Mouse (Mus musculus) CH12.LX (cell line): Measurements from ENCODE around the gene Hbq1b. TPM values are rescaled to one million over a fixed set of nuclear protein-coding genes. Genes with fewer than 3 reads are reported as not detected.

Source experiments
- DNase-seq: peaks from one replicate; pipeline ENCODE4 v3.0.0-alpha.2; 2013; ENCODE audit errors: extremely low read depth
- H3K27ac ChIP-seq: 2 replicates; pipeline ENCODE4 v1.5.1; 2012; ENCODE audit warnings: low read depth, mild to moderate bottlenecking, control low read depth, moderate library complexity; ENCODE audit not compliant: insufficient read depth
- H3K27me3 ChIP-seq: replicated peaks from 2 replicates; pipeline ENCODE3; 2012; ENCODE audit warnings: inconsistent platforms
- H3K36me3 ChIP-seq, 2 experiments: replicated peaks in 1 of 2; 2 replicates each; pipeline versions ENCODE3 to v1.6.1; 2012; ENCODE audit warnings: inconsistent platforms in 1 of 2, low read length in 1 of 2, mild to moderate bottlenecking in 1 of 2, mixed read lengths in 1 of 2, moderate library complexity in 1 of 2; ENCODE audit not compliant: control insufficient read depth in 1 of 2, insufficient read depth in 1 of 2
- H3K4me1 ChIP-seq, 2 experiments: 2 replicates each; pipeline ENCODE4 v1.6.1; 2012; ENCODE audit warnings: inconsistent platforms in 1 of 2, moderate library complexity in 1 of 2; ENCODE audit not compliant: insufficient read depth in 2 of 2, control insufficient read depth in 1 of 2
- H3K4me2 ChIP-seq: 2 replicates; pipeline ENCODE4 v1.6.1; 2012; ENCODE audit warnings: low read depth, mild to moderate bottlenecking, control low read depth; ENCODE audit not compliant: poor library complexity, insufficient read depth, severe bottlenecking
- H3K4me3 ChIP-seq, 3 experiments: fragments of 150-350 bp in 1 of 3; sonication (generic) in 1 of 3; replicated peaks in 1 of 3; 2 replicates each; pipeline versions ENCODE3 to v1.5.1; 2011 to 2012; ENCODE audit warnings: low read depth in 2 of 3, low read length in 2 of 3, mild to moderate bottlenecking in 2 of 3, moderate library complexity in 2 of 3, control low read depth in 1 of 3, improper control_type of control experiment in 1 of 3, inconsistent platforms in 1 of 3, mixed read lengths in 1 of 3; ENCODE audit not compliant: poor library complexity in 1 of 3
- H3K79me2 ChIP-seq: replicated peaks from 2 replicates; pipeline ENCODE4 v1.6.1; 2012; ENCODE audit warnings: mild to moderate bottlenecking, moderate library complexity; ENCODE audit not compliant: control insufficient read depth, poor library complexity, insufficient read depth, severe bottlenecking; ENCODE audit errors: extremely low read depth
- H3K9ac ChIP-seq: 2 replicates; pipeline ENCODE4 v1.6.1; 2012; ENCODE audit warnings: low read depth, mild to moderate bottlenecking, control low read depth, moderate library complexity; ENCODE audit not compliant: insufficient read depth
- H3K9me3 ChIP-seq: replicated peaks from 2 replicates; pipeline ENCODE3; 2012; ENCODE audit warnings: low read length, inconsistent platforms, mixed read lengths
- BHLHE40 ChIP-seq: IDR thresholded peaks from 2 replicates; pipeline ENCODE4 v1.6.1; 2011; ENCODE audit warnings: mild to moderate bottlenecking, low read depth, low read length, improper control_type of control experiment
- CHD1 ChIP-seq: IDR thresholded peaks from 2 replicates; pipeline ENCODE4 v1.6.1; 2012; ENCODE audit warnings: low read depth, low read length, improper control_type of control experiment, inconsistent platforms
- E2F4 ChIP-seq: IDR thresholded peaks from 2 replicates; pipeline ENCODE4 v1.6.1; 2011; ENCODE audit warnings: low read depth, low read length, improper control_type of control experiment; ENCODE audit not compliant: insufficient replicate concordance
- EP300 ChIP-seq: IDR thresholded peaks from 2 replicates; pipeline ENCODE4 v1.6.1; 2011; ENCODE audit warnings: low read length, improper control_type of control experiment
- ETS1 ChIP-seq: conservative IDR thresholded peaks from 2 replicates; pipeline ENCODE4 v1.6.1; 2012; ENCODE audit warnings: low read depth, mild to moderate bottlenecking, inconsistent platforms, low read length, improper control_type of control experiment, moderate library complexity
- HCFC1 ChIP-seq: IDR thresholded peaks from 2 replicates; pipeline ENCODE4 v1.6.1; 2012; ENCODE audit warnings: low read depth, mild to moderate bottlenecking, inconsistent platforms, low read length, improper control_type of control experiment
- IRF4 ChIP-seq: IDR thresholded peaks from 2 replicates; pipeline ENCODE4 v1.6.1; 2014; ENCODE audit warnings: low read depth, mild to moderate bottlenecking, inconsistent platforms, low read length, improper control_type of control experiment
- JUND ChIP-seq: conservative IDR thresholded peaks from 2 replicates; pipeline ENCODE4 v1.6.1; 2011; ENCODE audit warnings: low read depth, low read length, improper control_type of control experiment
- KAT2A ChIP-seq: IDR thresholded peaks from 2 replicates; pipeline ENCODE4 v1.6.1; 2012; ENCODE audit warnings: low read length, improper control_type of control experiment, inconsistent platforms; ENCODE audit not compliant: insufficient replicate concordance
- MAX ChIP-seq: IDR thresholded peaks from 2 replicates; pipeline ENCODE4 v1.6.1; 2011; ENCODE audit warnings: low read length, improper control_type of control experiment
- MXI1 ChIP-seq: IDR thresholded peaks from 2 replicates; pipeline ENCODE4 v1.6.1; 2011; ENCODE audit warnings: mild to moderate bottlenecking, low read depth, low read length, improper control_type of control experiment
- NELFE ChIP-seq: IDR thresholded peaks from 2 replicates; pipeline ENCODE4 v1.6.1; 2011; ENCODE audit warnings: low read depth, low read length, improper control_type of control experiment
- NRF1 ChIP-seq: IDR thresholded peaks from 2 replicates; pipeline ENCODE4 v1.6.1; 2014; ENCODE audit warnings: low read depth, mild to moderate bottlenecking, inconsistent platforms, low read length, improper control_type of control experiment, moderate library complexity
- RAD21 ChIP-seq: IDR thresholded peaks from 2 replicates; pipeline ENCODE4 v1.6.1; 2011; ENCODE audit warnings: low read depth, mild to moderate bottlenecking, low read length, improper control_type of control experiment, moderate library complexity
- SIN3A ChIP-seq: IDR thresholded peaks from 2 replicates; pipeline ENCODE4 v1.6.1; 2012; ENCODE audit warnings: low read length, improper control_type of control experiment, inconsistent platforms
- TBP ChIP-seq: conservative IDR thresholded peaks from 2 replicates; pipeline ENCODE4 v1.6.1; 2011; ENCODE audit warnings: low read depth, low read length, improper control_type of control experiment
- TCF12 ChIP-seq: IDR thresholded peaks from 2 replicates; pipeline ENCODE4 v1.6.1; 2014; ENCODE audit warnings: low read depth, mild to moderate bottlenecking, inconsistent platforms, low read length, improper control_type of control experiment
- UBTF ChIP-seq: IDR thresholded peaks from 2 replicates; pipeline ENCODE4 v1.6.1; 2012; ENCODE audit warnings: low read depth, mild to moderate bottlenecking, inconsistent platforms, low read length, improper control_type of control experiment, moderate library complexity
- USF1 ChIP-seq: IDR thresholded peaks from 2 replicates; pipeline ENCODE4 v1.6.1; 2014; ENCODE audit warnings: low read depth, mild to moderate bottlenecking, inconsistent platforms, low read length, improper control_type of control experiment
- USF2 ChIP-seq: conservative IDR thresholded peaks from 2 replicates; pipeline ENCODE4 v1.6.1; 2011; ENCODE audit warnings: low read depth, low read length, improper control_type of control experiment
- ZKSCAN1 ChIP-seq: IDR thresholded peaks from 2 replicates; pipeline ENCODE4 v1.6.1; 2012; ENCODE audit warnings: low read depth, inconsistent platforms, low read length, improper control_type of control experiment, borderline replicate concordance
- ZNF384 ChIP-seq: IDR thresholded peaks from 2 replicates; pipeline ENCODE4 v1.6.1; 2012; ENCODE audit warnings: low read depth, low read length, improper control_type of control experiment, inconsistent platforms
- dilution Hi-C: fragments of 300-500 bp; cut with MboI; formaldehyde crosslinking; loops from 2 replicates; pipeline ENCODE4 v1.14.3; 2020; ENCODE audit warnings: low sequenced_read_pairs; ENCODE audit not compliant: extremely low pct_unique_long_range_greater_than_20kb, extremely low pct_ligation_motif_present
- in situ Hi-C: fragments of 300-500 bp; cut with MboI; formaldehyde crosslinking; loops from 3 replicates; pipeline ENCODE4 v1.14.3; 2019; ENCODE audit warnings: low sequenced_read_pairs, low pct_ligation_motif_present, low pct_unique_long_range_greater_than_20kb, mixed read lengths
- polyA plus RNA-seq: library from polyadenylated mRNA; unstranded; fragments of >175 nt; gene quantifications from 2 replicates; pipeline ENCODE4 v1.2.1, GENCODE M21; 2012; ENCODE audit warnings: low read depth; ENCODE audit not compliant: insufficient read length
- total RNA-seq, 2 experiments: library from RNA; depleted of rRNA; stranded (reverse); fragments of 300-350 nt in 1 of 2; fragments of >200 nt in 1 of 2; gene quantifications; 2 replicates each; pipeline ENCODE4 v1.2.3; 2012 to 2014

Gene Hbq1b
- total and polyA plus RNA-seq, 3 experiments, result not detected

GRCm38 (mm10) chr11:32300279-32301267 lies 13.8 kb downstream of the Hbq1b start:
- H3K9me3 ChIP-seq, result no peaks in the 10 kb centered on the region
- in situ Hi-C loops (loop anchor here (10.0 to 25.0 kb wide), 2 partner anchors 116 to 313 kb away; no protein-coding TSS in a partner anchor), dilution Hi-C loops (no loop called here)
- H3K4me1 ChIP-seq, result peaks cover 0 to 5% of the 10 kb centered on the region in 2 experiments; a peak in 1 of 4 replicates
- H3K27me3 ChIP-seq, result peaks cover 19% of the 10 kb centered on the region
- H3K9ac ChIP-seq, result no peak overlapping the region
- no peak overlapping the region for H3K4me3 ChIP-seq
- peak overlapping the region; percentile 10; the same call in 1 of the 2 replicates for H3K4me2 ChIP-seq
- H3K79me2 ChIP-seq, result no peaks in the 10 kb centered on the region
- H3K36me3 ChIP-seq, result no peaks in the 10 kb centered on the region
- DNase-seq, result no peak
- H3K27ac ChIP-seq, result no peak overlapping the region
- TF ChIP-seq TCF12 (no peak), EP300 (no peak), MXI1 (no peak), NELFE (no peak), ETS1 (no peak), BHLHE40 (no peak), SIN3A (no peak), TBP (no peak), ZNF384 (no peak), JUND (no peak), UBTF (no peak), MAX (0 out of 2 replicates have a peak, but pooled peaks have one; percentile 16), IRF4 (no peak), ZKSCAN1 (no peak), HCFC1 (no peak), RAD21 (no peak), USF1 (peak; percentile 43; the same call in 1 of the 2 replicates), E2F4 (no peak), NRF1 (no peak), USF2 (peak; percentile 55), KAT2A (no peak), CHD1 (no peak)
